Mouse (Mus musculus): ENCODE results near the gene Fam126b. TPM values are rescaled to one million over a fixed set of nuclear protein-coding genes. Genes with fewer than 3 reads are reported as not detected.
"Not testable (repeated sequence)": the region's sequence is repeated elsewhere in the genome, so short reads cannot be mapped to it uniquely, and the experiment has no call there.

Fam126b gene
- total RNA-seq (2017), result 12.9 and 22.0 TPM in 2 replicates

DNA sequence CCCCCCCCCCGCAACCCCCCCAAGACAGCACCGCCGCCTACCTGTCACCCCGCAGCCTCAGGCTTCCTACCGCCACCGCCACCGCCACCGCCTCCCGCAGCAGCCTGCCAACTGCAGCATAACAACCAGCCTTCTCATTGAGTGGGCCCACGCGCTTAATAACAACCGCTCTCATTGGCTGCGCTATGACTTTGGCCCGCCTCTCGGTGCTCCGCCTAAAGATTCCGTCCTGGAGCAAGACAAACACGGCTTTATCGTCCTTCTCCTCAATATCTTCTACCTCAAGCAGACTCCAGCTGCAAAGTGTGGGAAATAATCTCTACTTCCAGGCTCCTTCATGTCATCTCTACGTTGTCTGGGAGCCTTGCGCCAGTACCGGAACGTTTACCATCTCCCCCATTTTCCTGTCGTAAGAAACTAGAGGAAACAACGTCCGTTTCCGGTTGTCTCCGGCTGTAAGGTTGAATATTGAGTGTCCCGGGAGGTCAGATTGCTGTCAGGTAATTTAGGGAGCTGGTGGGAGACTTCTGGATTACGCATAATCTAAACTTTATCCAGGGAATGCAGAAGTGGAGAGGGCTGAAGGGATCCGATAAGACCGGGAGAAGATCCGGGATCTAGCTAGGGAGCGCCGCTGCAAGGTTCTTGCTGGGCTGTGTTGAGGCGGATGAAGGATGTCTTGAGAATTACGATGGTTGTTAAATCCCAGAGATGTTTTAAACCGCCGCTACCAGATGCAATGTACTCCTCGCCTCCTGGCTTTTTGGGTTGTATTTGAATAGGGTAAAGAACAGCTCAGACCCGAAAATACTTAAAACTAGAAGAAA is at the start of gene Fam126b, which contains the start of gene Ndufb3:
Gene Fam126b, minus strand, starts transcription at position 153 of the 827 bp plus-strand sequence.
Gene Ndufb3, plus strand, starts transcription at position 214 of the 827 bp plus-strand sequence.
- ATAC-seq (ENCODE audit: extremely low read depth, insufficient number of reproducible peaks, low FRiP score, poor library complexity, severe bottlenecking), result peak; percentile 99

DNA sequence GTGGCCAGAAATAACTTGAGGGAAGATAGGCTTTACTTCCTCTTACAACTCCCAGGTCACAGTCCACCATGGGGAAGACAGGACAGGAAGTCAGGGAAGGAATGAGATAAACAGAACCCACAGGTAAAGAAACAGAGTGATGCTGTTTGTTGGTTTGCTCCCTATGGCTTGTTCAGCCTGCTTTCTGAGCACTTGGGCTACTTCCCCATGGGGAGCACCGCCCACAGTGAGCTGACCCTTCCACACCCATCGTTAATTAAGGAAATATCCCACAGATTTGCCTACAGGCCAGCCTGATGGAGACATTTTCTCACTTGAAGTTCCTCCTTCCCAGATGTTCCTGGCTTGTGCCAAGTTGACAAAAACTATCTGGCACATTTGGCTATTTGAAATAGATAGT is 42.7 kb upstream of the Fam126b start:
- not testable (repeated sequence) for ATAC-seq (ENCODE audit: extremely low read depth, insufficient number of reproducible peaks, low FRiP score, poor library complexity, severe bottlenecking)

GRCm38 (mm10) chr1:58621996-58622748 is 36.0 kb upstream of the Fam126b start:
- no peak for ATAC-seq (ENCODE audit: extremely low read depth, insufficient number of reproducible peaks, low FRiP score, poor library complexity, severe bottlenecking)

DNA sequence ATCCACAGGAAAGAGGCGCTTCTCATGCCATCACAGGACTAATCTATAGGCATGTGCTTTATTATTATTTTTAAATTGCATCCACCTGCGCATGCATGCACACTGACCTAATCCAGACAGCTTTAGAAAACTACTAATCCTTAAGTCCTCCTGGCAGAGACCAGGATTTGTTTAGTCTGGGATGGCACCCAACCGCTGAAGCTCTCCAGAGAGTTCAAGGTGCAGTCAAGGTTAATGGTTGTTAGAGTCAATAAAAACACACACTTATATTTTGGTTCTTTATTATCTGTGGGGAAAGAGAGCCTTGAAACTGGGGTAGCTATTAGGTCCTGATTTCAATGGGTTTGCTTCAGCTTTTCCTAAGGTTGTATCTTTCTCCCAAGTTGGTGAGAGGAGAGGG is 35.1 kb upstream of the Fam126b start:
- ATAC-seq (ENCODE audit: extremely low read depth, insufficient number of reproducible peaks, low FRiP score, poor library complexity, severe bottlenecking), result no peak

DNA sequence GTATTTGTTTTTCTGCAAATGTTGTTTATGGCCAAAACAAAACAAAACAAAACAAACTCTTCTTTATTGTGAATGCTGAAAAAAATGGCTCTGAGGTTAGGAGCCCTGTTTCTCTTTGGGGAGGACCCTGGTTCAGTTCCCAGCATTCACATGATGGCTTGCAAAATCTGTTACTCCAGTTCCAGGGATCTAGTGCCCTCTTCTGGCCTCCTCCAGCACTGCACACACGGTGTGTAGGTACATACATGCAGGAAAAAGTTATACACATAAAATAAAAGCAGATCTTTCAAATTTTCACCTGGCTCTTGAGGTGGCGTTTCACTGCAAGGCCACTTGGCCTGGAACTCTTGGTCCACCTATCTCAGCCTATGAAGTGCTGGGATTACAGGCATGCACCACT is 32.6 kb upstream of the Fam126b start:
- no peak for ATAC-seq (ENCODE audit: extremely low read depth, insufficient number of reproducible peaks, low FRiP score, poor library complexity, severe bottlenecking)

GRCm38 (mm10) chr1:58617978-58618668 is 32.0 kb upstream of the Fam126b start:
- no peak for ATAC-seq (ENCODE audit: extremely low read depth, insufficient number of reproducible peaks, low FRiP score, poor library complexity, severe bottlenecking)

DNA sequence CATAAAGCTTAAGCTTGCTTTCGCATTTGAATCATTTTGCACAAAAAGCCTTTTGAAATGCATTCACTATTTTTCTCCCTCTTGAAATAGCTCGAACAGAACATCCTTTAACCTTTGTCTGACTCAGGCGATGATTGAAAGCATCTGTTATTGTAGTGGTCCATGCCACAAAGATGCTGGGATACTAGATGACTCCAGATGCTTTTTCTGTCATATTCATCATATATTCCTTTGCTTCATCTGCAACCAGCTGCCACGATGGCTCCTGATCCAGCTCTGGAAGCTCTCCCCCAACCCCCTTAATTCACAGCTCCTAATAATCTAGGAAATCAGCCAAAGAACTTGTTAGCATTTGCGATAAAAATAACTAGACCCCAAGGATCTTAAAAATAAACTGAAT is 31.0 kb upstream of the Fam126b start:
- no peak for ATAC-seq (ENCODE audit: extremely low read depth, insufficient number of reproducible peaks, low FRiP score, poor library complexity, severe bottlenecking)

GRCm38 (mm10) chr1:58616176-58616575 is 30.1 kb upstream of the Fam126b start:
- ATAC-seq (ENCODE audit: extremely low read depth, insufficient number of reproducible peaks, low FRiP score, poor library complexity, severe bottlenecking), result no peak

GRCm38 (mm10) chr1:58615146-58615545 is 29.0 kb upstream of the Fam126b start:
- ATAC-seq (ENCODE audit: extremely low read depth, insufficient number of reproducible peaks, low FRiP score, poor library complexity, severe bottlenecking), result no peak

GRCm38 (mm10) chr1:58614424-58614823 is 28.3 kb upstream of the Fam126b start:
- ATAC-seq (ENCODE audit: extremely low read depth, insufficient number of reproducible peaks, low FRiP score, poor library complexity, severe bottlenecking), result no peak

- no peak for ATAC-seq (ENCODE audit: extremely low read depth, insufficient number of reproducible peaks, low FRiP score, poor library complexity, severe bottlenecking)
Measured at GRCm38 (mm10) chr1:58613786-58614185, 27.7 kb upstream of the Fam126b start.

GRCm38 (mm10) chr1:58610611-58611010 is 24.5 kb upstream of the Fam126b start:
- no peak for ATAC-seq (ENCODE audit: extremely low read depth, insufficient number of reproducible peaks, low FRiP score, poor library complexity, severe bottlenecking)

DNA sequence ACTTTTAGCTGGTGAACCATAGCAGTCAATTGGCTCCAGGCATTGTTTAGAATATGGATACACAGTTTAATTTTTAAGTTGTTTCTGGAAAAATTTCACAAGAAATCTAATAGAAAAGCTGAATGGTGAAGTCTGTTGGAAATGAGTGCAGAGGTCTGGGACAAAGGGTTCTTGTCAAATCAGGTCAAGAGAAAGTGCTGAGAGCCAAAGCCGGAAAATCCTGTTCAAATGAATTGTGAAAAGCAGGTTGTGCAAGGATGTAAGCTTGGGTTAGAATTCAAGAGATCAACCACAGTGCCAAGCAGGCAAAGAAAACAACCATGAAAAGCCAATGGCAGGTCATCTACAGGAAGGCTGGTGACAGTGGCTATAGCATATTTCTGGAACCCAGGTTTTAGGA is 24.0 kb upstream of the Fam126b start:
- no peak for ATAC-seq (ENCODE audit: extremely low read depth, insufficient number of reproducible peaks, low FRiP score, poor library complexity, severe bottlenecking)

DNA sequence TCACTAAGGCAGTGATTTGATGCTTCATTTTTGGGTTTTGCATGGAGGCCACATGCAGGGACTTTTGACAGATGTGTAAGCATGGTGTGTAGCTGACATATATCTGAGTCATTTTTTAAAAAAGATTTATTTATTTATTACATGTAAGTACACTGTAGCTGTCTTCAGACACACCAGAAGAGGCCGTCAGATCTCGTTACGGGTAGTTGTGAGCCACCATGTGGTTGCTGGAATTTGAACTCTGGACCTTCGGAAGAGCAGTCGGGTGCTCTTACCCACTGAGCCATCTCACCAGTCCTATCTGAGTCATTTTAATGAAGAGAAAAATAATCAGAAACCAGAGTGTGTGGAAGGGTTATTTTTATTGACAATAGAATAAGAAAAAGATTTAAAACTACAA is 23.5 kb upstream of the Fam126b start:
- not testable (repeated sequence) for ATAC-seq (ENCODE audit: extremely low read depth, insufficient number of reproducible peaks, low FRiP score, poor library complexity, severe bottlenecking)

GRCm38 (mm10) chr1:58603738-58604137 is 17.6 kb upstream of the Fam126b start:
- ATAC-seq (ENCODE audit: extremely low read depth, insufficient number of reproducible peaks, low FRiP score, poor library complexity, severe bottlenecking), result no peak

- no peak for ATAC-seq (ENCODE audit: extremely low read depth, insufficient number of reproducible peaks, low FRiP score, poor library complexity, severe bottlenecking)
Measured at GRCm38 (mm10) chr1:58602681-58603080, 16.6 kb upstream of the Fam126b start.

- ATAC-seq (ENCODE audit: extremely low read depth, insufficient number of reproducible peaks, low FRiP score, poor library complexity, severe bottlenecking), result no peak
Measured at GRCm38 (mm10) chr1:58587491-58587890, 1.4 kb upstream of the Fam126b start.

GRCm38 (mm10) chr1:58585373-58586170 is 551 bp downstream of the Fam126b start:
- ATAC-seq (ENCODE audit: extremely low read depth, insufficient number of reproducible peaks, low FRiP score, poor library complexity, severe bottlenecking), result no peak; the same call in 1 of the 2 replicates

DNA sequence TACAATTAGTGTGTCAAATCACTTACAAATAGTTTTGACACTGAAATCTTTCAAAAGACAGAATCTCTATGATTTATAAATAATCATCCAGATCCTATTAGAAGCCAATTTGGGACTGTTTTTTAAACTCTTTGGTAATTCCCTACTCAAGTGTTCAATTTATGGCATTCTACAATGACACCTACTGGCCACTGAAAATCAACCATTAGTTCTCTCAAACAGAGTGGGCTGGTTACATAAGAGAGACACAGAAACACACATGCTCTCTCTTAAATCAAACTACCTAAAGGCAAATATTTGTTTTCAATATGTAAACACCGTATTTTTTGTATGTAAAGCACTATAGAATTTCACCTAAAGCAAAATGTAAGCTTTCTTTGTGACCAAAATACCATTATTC is 1.9 kb downstream of the Fam126b start:
- no peak for ATAC-seq (ENCODE audit: extremely low read depth, insufficient number of reproducible peaks, low FRiP score, poor library complexity, severe bottlenecking)
